Mouse (Mus musculus): Measurements from ENCODE around the gene Samd4b. TPM values are rescaled to one million over a fixed set of nuclear protein-coding genes. Genes with fewer than 3 reads are reported as not detected.

Gene Samd4b
- total and polyA plus RNA-seq, 2 experiments from 2014 or later: 12.4 to 53.5 TPM

GRCm38 (mm10) chr7:28375176-28375921 lies 222.6 kb downstream of the Samd4b start:
- DNase-seq (ENCODE audit: low spot score) (peak; percentile 95), ATAC-seq (ENCODE audit: insufficient read depth, low read depth) (peak; percentile 40)
- TF ChIP-seq CTCF (IDR thresholded peaks at IDR 0.05; ENCODE audit: low read depth) (no peak), EP300 (IDR thresholded peaks at IDR 0.05; ENCODE audit: low read depth) (peak; percentile 46; the same call in 1 of the 2 replicates)
- H3K27me3 ChIP-seq (ENCODE audit: control insufficient read depth, insufficient read depth, low read length): no peaks in the 10 kb centered on the region
- peak overlapping the region; percentile 65 for H3K9ac ChIP-seq (replicated peaks; ENCODE audit: low read depth, low read length)
- H3K9me3 ChIP-seq (replicated peaks; ENCODE audit: control insufficient read depth, low read length): no peaks in the 10 kb centered on the region
- H3K4me3 ChIP-seq (ENCODE audit: low read depth, low read length): peak overlapping the region; percentile 89
- peak overlapping the region; percentile 95 for H3K4me2 ChIP-seq (ENCODE audit: low read depth, low read length)
- H3K36me3 ChIP-seq (replicated peaks; ENCODE audit: control insufficient read depth, insufficient read depth, low read length): peaks cover 13% of the 10 kb centered on the region
- H3K4me1 ChIP-seq (ENCODE audit: control insufficient read depth, insufficient read depth): peaks cover 37% of the 10 kb centered on the region
- under 1% methylated on average over 36 of the region's 36 CpGs for WGBS
- H3K27ac ChIP-seq (ENCODE audit: low read depth): peak overlapping the region; percentile 100

GRCm38 (mm10) chr7:28374647-28375046 lies 223.3 kb downstream of the Samd4b start:
- H3K9me3 ChIP-seq (replicated peaks; ENCODE audit: control insufficient read depth, low read length): no peaks in the 10 kb centered on the region
- no peak overlapping the region; the same call in 1 of the 2 replicates for H3K4me2 ChIP-seq (ENCODE audit: low read depth, low read length)
- no peak for DNase-seq (ENCODE audit: low spot score)
- H3K36me3 ChIP-seq (replicated peaks; ENCODE audit: control insufficient read depth, insufficient read depth, low read length): peaks cover 17% of the 10 kb centered on the region
- H3K27me3 ChIP-seq (ENCODE audit: control insufficient read depth, insufficient read depth, low read length): no peaks in the 10 kb centered on the region
- H3K4me1 ChIP-seq (ENCODE audit: control insufficient read depth, insufficient read depth): peaks cover 38% of the 10 kb centered on the region
- no peak overlapping the region; the same call in 1 of the 2 replicates for H3K4me3 ChIP-seq (ENCODE audit: low read depth, low read length)
- 69% methylated on average over 10 of the region's 10 CpGs for WGBS
- H3K27ac ChIP-seq (ENCODE audit: low read depth): peak overlapping the region; percentile 100
- ATAC-seq (ENCODE audit: insufficient read depth, low read depth): no peak
- H3K9ac ChIP-seq (replicated peaks; ENCODE audit: low read depth, low read length): no peak overlapping the region
- TF ChIP-seq EP300 (IDR thresholded peaks at IDR 0.05; ENCODE audit: low read depth) (no peak), CTCF (IDR thresholded peaks at IDR 0.05; ENCODE audit: low read depth) (no peak)

- no peak overlapping the region for H3K9ac ChIP-seq (replicated peaks; ENCODE audit: low read depth, low read length)
Measured at GRCm38 (mm10) chr7:28373891-28374495, 224.0 kb downstream of the Samd4b start.

GRCm38 (mm10) chr7:28373131-28373581 lies 224.8 kb downstream of the Samd4b start:
- DNase-seq (ENCODE audit: low spot score) (peak; percentile 81), ATAC-seq (ENCODE audit: insufficient read depth, low read depth) (0 out of 2 replicates have a peak, but pooled peaks have one; percentile 5)
- Histone ChIP-seq H3K4me2 (ENCODE audit: low read depth, low read length) (peak overlapping the region; percentile 49), H3K4me3 (ENCODE audit: low read depth, low read length) (peak overlapping the region; percentile 83), H3K27ac (ENCODE audit: low read depth) (peak overlapping the region; percentile 83), H3K4me1 (ENCODE audit: control insufficient read depth, insufficient read depth) (peaks cover 34% of the 10 kb centered on the region), H3K9me3 (replicated peaks; ENCODE audit: control insufficient read depth, low read length) (no peaks in the 10 kb centered on the region), H3K36me3 (replicated peaks; ENCODE audit: control insufficient read depth, insufficient read depth, low read length) (peaks cover 32% of the 10 kb centered on the region), H3K27me3 (ENCODE audit: control insufficient read depth, insufficient read depth, low read length) (no peaks in the 10 kb centered on the region), H3K9ac (replicated peaks; ENCODE audit: low read depth, low read length) (no peak overlapping the region)
- TF ChIP-seq CTCF (IDR thresholded peaks at IDR 0.05; ENCODE audit: low read depth): peak; percentile 74
- TF ChIP-seq EP300 (IDR thresholded peaks at IDR 0.05; ENCODE audit: low read depth): no peak
- under 1% methylated on average over 9 of the region's 9 CpGs for WGBS

More at GRCm38 (mm10) chr7:28373891-28374495, 224.0 kb downstream of the Samd4b start:
- Histone ChIP-seq H3K27ac (ENCODE audit: low read depth) (peak overlapping the region; percentile 100), H3K27me3 (ENCODE audit: control insufficient read depth, insufficient read depth, low read length) (no peaks in the 10 kb centered on the region), H3K9me3 (replicated peaks; ENCODE audit: control insufficient read depth, low read length) (no peaks in the 10 kb centered on the region), H3K36me3 (replicated peaks; ENCODE audit: control insufficient read depth, insufficient read depth, low read length) (peaks cover 24% of the 10 kb centered on the region), H3K4me1 (ENCODE audit: control insufficient read depth, insufficient read depth) (peaks cover 34% of the 10 kb centered on the region), H3K4me2 (ENCODE audit: low read depth, low read length) (no peak overlapping the region), H3K4me3 (ENCODE audit: low read depth, low read length) (no peak overlapping the region)
- 87% methylated on average over 7 of the region's 7 CpGs for WGBS
- no peak for TF ChIP-seq CTCF (IDR thresholded peaks at IDR 0.05; ENCODE audit: low read depth)
- TF ChIP-seq EP300 (IDR thresholded peaks at IDR 0.05; ENCODE audit: low read depth): no peak
- no peak for ATAC-seq (ENCODE audit: insufficient read depth, low read depth)
- DNase-seq (ENCODE audit: low spot score): no peak

- Histone ChIP-seq H3K4me2 (ENCODE audit: low read depth, low read length) (peak within 1 kb of the TSS; percentile 85), H3K27me3 (ENCODE audit: control insufficient read depth, insufficient read depth, low read length) (no peaks in the 10 kb centered on the region), H3K9ac (replicated peaks; ENCODE audit: low read depth, low read length) (peak within 1 kb of the TSS; percentile 93), H3K9me3 (replicated peaks; ENCODE audit: control insufficient read depth, low read length) (no peaks in the 10 kb centered on the region), H3K4me1 (ENCODE audit: control insufficient read depth, insufficient read depth) (peaks cover 31% of the 10 kb centered on the region), H3K36me3 (replicated peaks; ENCODE audit: control insufficient read depth, insufficient read depth, low read length) (peaks cover 32% of the 10 kb centered on the region), H3K27ac (ENCODE audit: low read depth) (peak within 1 kb of the TSS; percentile 83), H3K4me3 (ENCODE audit: low read depth, low read length) (peak within 1 kb of the TSS; percentile 83)
- ATAC-seq (ENCODE audit: insufficient read depth, low read depth): peak; percentile 85
- WGBS: under 1% methylated on average over 59 of the region's 66 CpGs
- peak; percentile 100 for DNase-seq (ENCODE audit: low spot score)
- peak; percentile 43 for TF ChIP-seq CTCF (IDR thresholded peaks at IDR 0.05; ENCODE audit: low read depth)
- TF ChIP-seq EP300 (IDR thresholded peaks at IDR 0.05; ENCODE audit: low read depth): peak; percentile 82
Measured at GRCm38 (mm10) chr7:28372251-28373108, 225.5 kb downstream of the Samd4b start, which contains the start of gene Plekhg2. TSS of gene Plekhg2 (minus strand) at chr7:28372599.

Data from heart, postnatal 0 days (tissue).